Mouse (Mus musculus) erythroblast, embryonic 14.5 days (primary cell): ENCODE results near the gene Pagr1a. TPM values are rescaled to one million over a fixed set of nuclear protein-coding genes. Genes with fewer than 3 reads are reported as not detected.

Experiments
- H3K27me3 ChIP-seq: 2 replicates; pipeline ENCODE4 v1.6.1; 2012; ENCODE audit warnings: inconsistent platforms; ENCODE audit not compliant: control insufficient read depth
- H3K36me3 ChIP-seq: 2 replicates; pipeline ENCODE4 v1.6.1; 2012; ENCODE audit warnings: mild to moderate bottlenecking, inconsistent platforms; ENCODE audit not compliant: control insufficient read depth
- H3K4me1 ChIP-seq: 2 replicates; pipeline ENCODE4 v1.6.1; 2012; ENCODE audit warnings: inconsistent platforms; ENCODE audit not compliant: control insufficient read depth
- H3K4me3 ChIP-seq: replicated peaks from 2 replicates; pipeline ENCODE3; 2012; ENCODE audit warnings: moderate library complexity, mild to moderate bottlenecking, inconsistent platforms
- H3K9me3 ChIP-seq: 2 replicates; pipeline ENCODE4 v1.6.1; 2012; ENCODE audit warnings: low read length, inconsistent platforms, mixed read lengths; ENCODE audit not compliant: control insufficient read depth
- GATA1 ChIP-seq: IDR thresholded peaks from 2 replicates; pipeline ENCODE4 v1.6.1; 2012; ENCODE audit warnings: low read length, inconsistent platforms, mixed read lengths
- TAL1 ChIP-seq: IDR thresholded peaks from 3 replicates; pipeline ENCODE4 v1.6.1; 2012; ENCODE audit warnings: low read length, inconsistent platforms, mixed read lengths
- polyA plus RNA-seq: library from polyadenylated mRNA; stranded (reverse); fragments of >175 nt; gene quantifications from 2 replicates; pipeline ENCODE4 v1.2.3, GENCODE M21; 2012

The Pagr1a gene
- polyA plus RNA-seq, 1 experiment: 8.2 TPM

DNA sequence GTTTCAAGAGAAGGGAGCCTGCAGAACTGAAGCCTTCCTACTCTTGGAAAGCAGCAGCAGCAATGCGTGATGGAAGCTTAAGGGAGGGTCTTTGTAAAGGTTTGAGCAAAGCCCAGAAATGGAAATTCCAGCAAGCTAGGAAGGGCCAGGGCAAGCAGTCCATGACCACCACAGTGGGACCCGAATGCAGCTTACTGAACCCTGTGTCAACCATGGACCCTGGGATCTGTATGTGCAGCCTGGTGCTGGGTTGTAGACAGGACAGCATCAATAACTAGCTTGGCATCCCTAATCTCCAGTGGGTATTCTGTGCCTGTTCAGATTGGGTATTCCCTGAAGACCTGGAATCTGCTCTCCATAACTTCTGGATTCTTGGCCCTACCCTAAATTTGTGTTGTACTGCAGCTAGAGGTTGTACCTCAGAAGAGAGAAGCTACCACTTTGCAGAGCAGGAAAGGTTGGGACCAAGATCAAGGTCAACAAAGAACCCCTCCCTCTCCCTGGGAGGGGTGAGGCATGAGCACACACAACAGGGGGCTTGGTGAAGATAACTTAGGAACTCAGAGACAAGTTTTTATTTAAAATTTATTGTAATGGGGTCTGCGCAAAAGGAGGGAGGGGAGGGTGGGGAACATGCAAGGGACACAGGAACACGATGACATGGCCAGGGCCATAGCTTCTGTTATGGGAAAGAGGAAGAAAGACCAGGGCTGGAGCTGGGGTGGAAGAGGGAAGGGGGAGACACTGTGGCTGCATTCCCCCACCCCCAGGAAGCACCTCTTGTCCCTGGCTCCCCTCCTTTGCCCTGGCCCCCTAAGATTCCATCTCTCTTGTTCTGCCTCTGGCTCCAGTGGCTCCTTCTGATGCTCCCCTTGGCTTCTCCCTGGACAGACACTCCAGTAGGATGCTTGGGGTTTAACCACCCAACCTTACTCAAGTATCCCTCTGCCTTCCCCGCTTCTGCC, 4.7 kb upstream of the Pagr1a start:
- TF ChIP-seq GATA1 (no peak), TAL1 (no peak)
- peaks cover 46% of the 10 kb centered on the region for H3K36me3 ChIP-seq

DNA sequence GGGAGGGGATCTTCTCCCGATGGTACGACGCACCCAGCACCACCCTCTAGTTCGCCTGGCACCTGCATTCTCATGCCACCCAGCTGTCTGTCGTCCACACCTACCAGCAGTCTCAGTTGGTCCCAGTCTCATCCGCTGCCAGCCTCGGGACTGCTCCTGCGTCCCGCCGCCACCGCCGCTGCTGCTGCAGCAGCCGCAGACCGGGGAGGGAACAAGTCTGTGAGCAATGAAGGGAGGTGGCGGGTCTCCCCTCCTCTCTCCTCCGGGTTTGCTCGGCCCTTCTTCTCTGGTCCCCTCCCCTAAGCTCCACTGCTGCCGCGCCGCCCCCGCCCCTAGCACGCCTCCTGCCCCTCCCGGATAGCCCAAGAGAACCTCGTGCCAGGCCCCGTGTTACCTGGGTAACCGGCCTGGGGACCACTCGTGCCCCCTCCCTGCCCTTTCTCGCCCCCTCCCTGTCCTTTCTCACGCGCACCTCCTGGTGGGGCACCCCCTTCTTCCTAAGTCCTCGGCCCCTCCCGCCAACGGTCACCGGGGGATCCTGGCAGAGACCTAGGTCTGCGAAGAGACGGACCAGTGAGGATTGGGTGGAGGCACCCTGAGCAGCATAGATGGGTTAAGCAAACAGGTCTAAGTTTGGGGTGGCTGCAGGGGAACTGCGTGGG, 3.9 kb upstream of the Pagr1a start, which contains the start of the genes Gm42742 and Prrt2:
Gene Gm42742, minus strand, starts transcription at position 197 of the 662 bp plus-strand sequence.
Gene Prrt2, minus strand, starts transcription at position 311 of the 662 bp plus-strand sequence.
- Histone ChIP-seq H3K4me1 (peaks cover 72% of the 10 kb centered on the region), H3K27me3 (peaks cover 7% of the 10 kb centered on the region), H3K36me3 (peaks cover 47% of the 10 kb centered on the region), H3K4me3 (peak within 1 kb of the TSS; percentile 34), H3K9me3 (no peaks in the 10 kb centered on the region)
- TF ChIP-seq TAL1: no peak
- TF ChIP-seq GATA1: no peak

More for the DNA sequence above, 4.7 kb upstream of the Pagr1a start:
- Histone ChIP-seq H3K9me3 (no peaks in the 10 kb centered on the region), H3K4me1 (peaks cover 64% of the 10 kb centered on the region), H3K27me3 (peaks cover 7% of the 10 kb centered on the region), H3K4me3 (peak overlapping the region; percentile 34)

DNA sequence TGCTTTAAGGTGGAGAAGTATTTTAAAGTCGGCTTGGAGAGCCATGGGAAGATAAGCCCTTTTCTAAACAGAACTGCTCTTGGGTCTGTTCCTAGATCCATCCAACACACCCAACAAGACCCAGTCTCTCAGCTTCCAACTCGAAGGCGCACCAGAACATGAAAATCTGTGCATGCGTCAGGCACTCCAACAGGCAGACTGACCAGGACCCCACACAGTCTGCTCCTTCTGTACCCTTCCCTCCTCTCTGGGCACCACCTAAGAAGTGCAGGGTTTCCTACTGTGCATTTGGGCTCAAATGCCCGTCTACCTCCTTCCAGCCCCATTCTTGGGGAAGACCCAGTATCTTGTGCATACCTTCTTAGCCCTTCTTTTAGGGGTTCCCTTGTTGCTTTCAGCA, 3.3 kb upstream of the Pagr1a start:
- Histone ChIP-seq H3K4me1 (peaks cover 74% of the 10 kb centered on the region), H3K4me3 (peak overlapping the region; percentile 34), H3K9me3 (no peaks in the 10 kb centered on the region), H3K36me3 (peaks cover 49% of the 10 kb centered on the region), H3K27me3 (peaks cover 7% of the 10 kb centered on the region)
- no peak for TF ChIP-seq TAL1
- TF ChIP-seq GATA1: no peak

DNA sequence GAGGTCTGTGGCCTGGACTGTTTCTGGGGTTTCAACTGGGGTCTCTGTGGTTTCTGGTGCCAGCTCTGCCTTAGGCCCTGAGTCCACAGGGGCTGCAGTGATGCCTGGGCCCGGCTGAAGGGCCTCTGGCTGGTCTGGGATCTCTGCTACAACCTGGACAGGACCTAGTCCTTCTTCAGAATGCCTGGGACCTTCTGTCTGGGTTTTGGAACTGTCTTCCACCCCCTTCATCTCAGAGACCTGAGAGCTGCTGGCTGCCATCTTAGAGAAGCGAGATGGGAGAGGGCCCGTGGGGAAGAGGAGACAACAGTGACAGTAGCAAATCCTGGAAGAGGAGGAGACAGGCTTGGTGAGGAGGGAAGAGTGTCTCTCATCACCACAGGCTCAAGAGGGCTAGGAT, 2.9 kb upstream of the Pagr1a start:
- Histone ChIP-seq H3K4me3 (no peak overlapping the region), H3K36me3 (peaks cover 49% of the 10 kb centered on the region), H3K4me1 (peaks cover 74% of the 10 kb centered on the region), H3K27me3 (peaks cover 7% of the 10 kb centered on the region), H3K9me3 (no peaks in the 10 kb centered on the region)
- TF ChIP-seq TAL1 (no peak), GATA1 (no peak)

DNA sequence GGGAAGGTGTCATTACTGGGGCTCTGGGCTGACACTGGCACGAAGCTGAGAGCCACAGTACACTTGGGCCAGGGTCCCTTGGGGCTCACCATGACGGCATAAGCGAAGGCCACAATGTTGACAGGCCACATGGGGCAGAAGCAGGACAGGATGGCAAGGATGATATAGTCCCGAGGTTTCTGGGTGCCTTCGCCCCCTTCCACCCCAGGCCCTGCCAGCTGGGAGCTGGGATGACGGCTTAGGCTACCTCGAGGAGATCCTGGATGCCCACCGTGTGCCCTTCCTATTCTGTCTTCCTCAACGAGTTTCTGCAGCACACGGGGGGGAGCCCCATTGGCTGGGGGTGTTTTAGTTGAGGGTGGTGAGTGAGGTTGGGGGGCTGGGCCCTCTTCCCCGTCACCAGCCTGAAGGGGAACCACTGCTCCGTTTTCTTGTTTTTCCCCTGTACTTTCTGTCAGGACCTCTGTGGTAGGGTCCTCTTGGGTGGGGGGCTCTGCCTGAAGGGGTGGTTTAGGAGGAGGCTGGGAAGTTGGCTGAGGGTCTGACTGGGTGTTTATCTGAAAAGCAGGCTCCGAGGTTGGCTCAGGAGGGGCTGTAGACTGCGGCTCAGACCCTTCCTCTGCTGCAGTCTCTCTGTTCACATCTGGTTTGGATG, 2.3 kb upstream of the Pagr1a start:
- Histone ChIP-seq H3K4me3 (no peak overlapping the region), H3K4me1 (peaks cover 74% of the 10 kb centered on the region), H3K36me3 (peaks cover 49% of the 10 kb centered on the region), H3K9me3 (no peaks in the 10 kb centered on the region), H3K27me3 (peaks cover 7% of the 10 kb centered on the region)
- TF ChIP-seq TAL1 (no peak), GATA1 (no peak)

DNA sequence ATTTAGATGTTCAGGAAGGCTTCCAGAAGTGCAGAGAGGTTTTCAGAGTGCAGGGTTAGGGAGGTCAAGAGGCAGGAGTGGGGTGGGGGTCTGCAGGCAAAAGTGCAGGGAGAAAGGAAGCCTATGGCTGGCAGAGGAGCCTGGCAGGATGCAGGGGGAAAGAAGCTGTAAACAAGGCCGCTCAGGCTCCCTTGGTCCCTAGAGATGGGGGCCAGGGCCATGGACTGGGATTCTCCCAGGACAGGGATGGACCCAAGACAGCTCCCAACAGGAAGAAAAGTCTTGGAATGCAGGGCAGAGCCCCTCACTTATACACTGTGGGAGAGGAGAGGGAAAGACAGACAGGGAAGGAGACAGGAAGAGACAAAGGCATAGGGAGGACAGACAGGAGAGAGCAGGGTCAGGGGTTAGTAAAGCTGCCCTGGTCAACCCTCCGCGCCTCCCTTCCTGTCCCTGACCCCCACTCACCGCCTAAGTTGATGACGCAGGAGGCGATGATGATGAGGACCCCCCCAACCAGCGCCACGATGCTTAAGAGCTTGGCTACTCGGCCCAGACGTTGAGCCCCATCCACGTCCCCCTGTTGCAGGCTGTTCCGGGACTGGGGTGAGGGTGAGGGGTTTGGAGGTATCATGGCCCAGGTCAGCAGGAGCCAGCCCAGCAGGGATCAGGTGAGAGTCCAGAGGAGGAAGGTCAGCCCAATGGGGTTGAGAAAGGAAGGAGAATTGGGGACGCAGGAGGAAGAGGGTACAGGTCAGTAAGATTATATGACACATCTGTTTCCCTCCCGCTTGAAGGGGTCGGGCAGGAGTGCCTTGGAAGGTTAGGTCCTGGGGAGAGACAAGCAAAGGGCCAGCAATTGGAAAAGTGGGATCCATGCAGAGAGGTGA, 1.5 kb upstream of the Pagr1a start:
- peaks cover 47% of the 10 kb centered on the region for H3K36me3 ChIP-seq
- H3K9me3 ChIP-seq: no peaks in the 10 kb centered on the region
- H3K27me3 ChIP-seq: peaks cover 7% of the 10 kb centered on the region
- no peak overlapping the region for H3K4me3 ChIP-seq
- peaks cover 73% of the 10 kb centered on the region for H3K4me1 ChIP-seq
- no peak for TF ChIP-seq TAL1

DNA sequence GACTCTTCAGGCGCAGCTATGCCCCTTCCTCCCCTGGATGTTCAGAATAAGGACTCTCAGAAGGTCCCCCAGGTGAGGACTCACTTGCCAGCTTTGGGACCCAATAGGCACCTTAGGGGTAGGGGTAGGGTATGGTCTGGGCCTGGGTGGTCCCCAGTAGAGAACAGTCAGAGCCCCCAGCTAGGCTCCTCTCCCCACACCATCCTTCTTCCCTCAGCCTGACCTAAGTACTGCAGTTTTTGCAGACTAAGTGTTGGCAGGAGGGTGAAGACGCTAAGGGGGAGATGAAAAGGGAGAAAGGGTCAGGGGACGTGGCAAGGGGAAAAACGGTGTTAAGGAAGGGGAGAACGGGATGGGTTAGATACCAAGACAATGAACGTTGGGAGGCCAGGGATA, 796 bp upstream of the Pagr1a start:
- Histone ChIP-seq H3K4me3 (no peak overlapping the region), H3K36me3 (peaks cover 47% of the 10 kb centered on the region), H3K27me3 (peaks cover 7% of the 10 kb centered on the region), H3K4me1 (peaks cover 73% of the 10 kb centered on the region), H3K9me3 (no peaks in the 10 kb centered on the region)
- TF ChIP-seq GATA1 (no peak), TAL1 (no peak)

DNA sequence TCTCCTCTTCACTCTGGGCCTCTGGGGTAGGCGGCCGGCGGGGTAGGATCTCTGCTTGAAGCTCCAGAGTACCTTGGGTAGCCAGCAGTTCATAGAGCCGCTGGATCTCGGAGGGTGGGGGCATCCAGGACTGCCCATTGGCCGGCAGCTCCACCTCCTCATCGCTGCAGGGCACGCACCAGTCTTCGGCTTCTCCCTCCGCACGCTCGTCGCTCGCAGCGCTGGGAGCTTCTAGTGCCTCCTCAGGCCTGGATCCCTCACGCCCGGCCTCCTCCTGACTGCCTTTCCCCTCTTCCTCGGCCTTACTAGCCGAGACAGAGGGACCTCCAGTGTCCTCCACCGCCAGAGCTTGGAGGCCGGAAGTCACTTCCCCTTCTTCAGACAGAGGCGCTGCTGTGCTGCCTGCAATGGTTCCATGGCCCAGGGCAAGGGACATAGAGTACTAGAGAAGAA, 640 bp downstream of the Pagr1a start:
- Histone ChIP-seq H3K4me1 (peaks cover 70% of the 10 kb centered on the region), H3K9me3 (no peaks in the 10 kb centered on the region), H3K4me3 (peak overlapping the region; percentile 81), H3K36me3 (peaks cover 45% of the 10 kb centered on the region), H3K27me3 (peaks cover 7% of the 10 kb centered on the region)
- no peak for TF ChIP-seq GATA1
- no peak for TF ChIP-seq TAL1

DNA sequence TGATC, 869 bp downstream of the Pagr1a start, which contains the start of gene Pagr1b:
Gene Pagr1b, minus strand, starts transcription at position 4 of the 5 bp plus-strand sequence.
- TF ChIP-seq GATA1 (no peak), TAL1 (no peak)
- Histone ChIP-seq H3K4me3 (peak within 1 kb of the TSS; percentile 81), H3K9me3 (no peaks in the 10 kb centered on the region), H3K27me3 (peaks cover 6% of the 10 kb centered on the region), H3K36me3 (peaks cover 45% of the 10 kb centered on the region), H3K4me1 (peaks cover 70% of the 10 kb centered on the region)
